Mouse (Mus musculus) kidney, adult 8-10 months (tissue): ENCODE data around the gene Gm17657.
"Not testable (repeated sequence)": the region's sequence is repeated elsewhere in the genome, so short reads cannot be mapped to it uniquely, and the experiment has no call there.

Source experiments
- DNase-seq, 2 experiments: peaks; one replicate each; pipeline ENCODE4 v3.0.0; 2022

Gm17657 gene

DNA sequence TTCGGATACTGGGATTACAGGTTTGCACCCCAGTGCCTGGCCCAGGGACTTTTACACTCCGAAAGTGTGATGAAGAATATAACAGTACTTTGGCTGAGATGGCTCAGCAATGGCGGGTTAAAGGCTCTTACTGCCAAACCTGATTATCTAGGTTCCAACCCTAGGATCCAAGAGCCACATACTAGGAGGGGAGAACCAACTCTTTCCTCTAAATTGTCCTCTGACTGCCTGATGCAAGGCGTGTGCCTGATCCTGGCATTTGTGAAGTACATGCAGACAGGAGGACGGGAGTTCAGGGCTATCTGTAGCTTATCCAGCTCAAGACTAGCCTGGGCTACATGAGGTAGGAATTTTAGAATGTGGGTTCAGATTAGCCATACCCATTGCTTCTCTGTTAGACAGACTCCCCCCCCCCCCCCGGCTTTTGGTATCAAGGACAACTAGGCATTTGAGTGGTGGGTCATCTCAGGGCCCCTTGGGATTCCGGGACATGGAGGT lies 49.1 kb downstream of the Gm17657 start:
- no peak for DNase-seq

GRCm38 (mm10) chr17:29499511-29499910 lies 49.9 kb downstream of the Gm17657 start:
- DNase-seq: no peak

DNA sequence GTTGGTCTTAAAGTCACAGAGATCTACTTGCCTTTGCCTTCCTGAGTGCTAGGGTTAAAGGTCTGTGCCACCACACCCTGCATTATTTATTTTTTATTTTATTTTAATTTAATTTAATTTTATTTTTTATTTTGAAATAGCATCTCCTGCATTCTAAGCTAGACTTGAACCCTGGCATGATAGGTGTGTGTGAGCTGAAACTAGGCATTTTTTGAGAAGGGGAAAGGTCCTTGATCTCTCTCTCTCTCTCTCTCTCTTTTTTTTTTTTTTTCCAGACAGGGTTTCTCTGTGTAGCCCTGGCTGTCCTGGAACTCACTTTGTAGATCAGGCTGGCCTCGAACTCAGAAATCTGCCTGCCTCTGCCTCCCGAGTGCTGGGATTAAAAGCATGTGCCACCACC lies 50.5 kb downstream of the Gm17657 start:
- not testable (repeated sequence) for DNase-seq

DNA sequence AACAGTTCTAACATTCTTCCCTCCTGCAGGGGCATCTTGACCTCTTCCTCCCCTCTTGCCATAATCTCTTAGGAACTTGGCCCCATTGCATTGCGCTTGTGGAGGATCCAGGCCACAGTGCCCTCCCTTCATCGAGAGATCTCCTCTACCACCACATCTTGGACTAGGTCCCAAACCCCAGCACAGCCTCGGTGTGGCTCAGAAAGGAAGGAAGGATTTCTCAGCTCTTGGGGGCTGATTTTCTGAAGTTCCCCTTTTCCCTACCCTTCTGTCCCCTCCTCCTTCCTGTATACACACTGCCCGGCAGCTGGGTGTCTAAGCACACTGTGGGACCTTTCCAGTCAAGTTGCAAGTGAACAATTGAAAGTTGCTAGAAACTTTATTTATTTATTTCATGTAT lies 51.4 kb downstream of the Gm17657 start:
- DNase-seq: no peak

GRCm38 (mm10) chr17:29497481-29497880 lies 52.0 kb downstream of the Gm17657 start:
- not testable (repeated sequence) for DNase-seq

DNA sequence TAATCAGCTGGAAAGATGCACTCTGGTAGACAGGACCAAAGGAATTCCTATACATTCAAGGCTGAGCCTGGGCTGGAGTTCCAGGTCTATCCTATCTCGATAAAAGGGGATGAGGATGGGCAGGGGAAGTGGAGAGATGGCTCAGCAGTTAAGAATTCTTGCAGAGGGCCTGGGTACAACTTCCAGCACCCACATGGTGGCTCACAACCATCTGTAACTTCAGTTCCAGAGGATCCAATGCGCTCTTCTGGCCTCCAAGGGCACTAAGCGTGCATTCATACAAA lies 52.4 kb downstream of the Gm17657 start:
- no peak for DNase-seq

- no peak for DNase-seq
Observed at GRCm38 (mm10) chr17:29496211-29497070, 53.0 kb downstream of the Gm17657 start.

DNA sequence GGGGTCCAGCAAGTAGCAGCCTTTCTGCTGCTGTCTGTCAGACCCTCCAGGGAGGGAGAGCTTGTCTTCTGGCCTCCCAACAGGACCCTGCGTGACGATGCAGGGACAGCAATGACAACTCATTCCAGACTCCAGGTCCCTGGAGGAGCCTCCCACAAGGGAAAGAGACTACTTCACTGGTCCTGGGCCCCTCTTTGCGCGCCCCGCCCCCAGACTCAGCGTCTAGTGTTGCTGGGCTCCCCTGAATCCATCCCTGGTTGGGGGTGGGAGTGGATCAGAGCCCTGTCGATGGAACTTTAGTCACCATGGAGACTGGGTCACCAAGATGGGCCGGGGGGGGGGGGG lies 54.7 kb downstream of the Gm17657 start:
- DNase-seq: no peak

DNA sequence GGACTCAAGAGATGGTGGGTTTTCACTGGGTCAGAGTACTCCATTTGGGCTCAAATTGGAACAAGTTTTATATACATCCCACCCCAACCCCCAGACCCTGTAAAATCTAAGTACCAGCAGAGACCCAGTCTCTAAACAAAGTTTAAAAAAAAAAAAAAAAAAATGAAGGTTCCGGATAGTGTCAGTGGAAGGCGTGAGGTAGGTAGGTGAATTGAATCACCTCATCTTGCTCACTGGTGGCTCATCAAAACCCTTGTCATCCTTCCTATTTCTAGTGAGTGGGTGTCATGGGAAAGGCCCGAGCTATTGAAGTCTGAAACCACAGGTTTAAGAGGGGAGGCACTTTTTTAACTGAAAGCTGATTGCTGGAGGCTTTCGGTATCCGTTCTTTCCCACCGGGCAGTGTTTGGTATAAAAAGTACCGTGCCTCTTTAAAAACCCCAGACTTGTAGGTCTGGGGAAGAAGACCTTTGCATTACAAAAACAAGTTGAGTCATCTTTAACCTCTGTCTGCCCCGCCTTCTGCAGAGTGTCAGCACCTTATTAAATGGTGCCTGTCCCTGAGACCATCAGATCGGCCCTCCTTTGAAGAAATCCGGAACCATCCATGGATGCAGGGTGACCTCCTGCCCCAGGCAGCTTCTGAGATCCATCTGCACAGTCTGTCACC lies 55.2 kb downstream of the Gm17657 start:
- DNase-seq: no peak

- no peak for DNase-seq
Observed at GRCm38 (mm10) chr17:29493461-29493980, 55.9 kb downstream of the Gm17657 start.

GRCm38 (mm10) chr17:29492269-29493191 lies 56.9 kb downstream of the Gm17657 start:
- DNase-seq: peak; percentile 66 to 71

- peak; percentile 72 to 80 for DNase-seq
Observed at GRCm38 (mm10) chr17:29491591-29492268, 57.7 kb downstream of the Gm17657 start.

GRCm38 (mm10) chr17:29490713-29491581 lies 58.5 kb downstream of the Gm17657 start, which contains the start of gene Pim1:
TSS of gene Pim1 (plus strand) at chr17:29490753.
- DNase-seq: peak in 1 of 2 experiments; percentile 45

DNA sequence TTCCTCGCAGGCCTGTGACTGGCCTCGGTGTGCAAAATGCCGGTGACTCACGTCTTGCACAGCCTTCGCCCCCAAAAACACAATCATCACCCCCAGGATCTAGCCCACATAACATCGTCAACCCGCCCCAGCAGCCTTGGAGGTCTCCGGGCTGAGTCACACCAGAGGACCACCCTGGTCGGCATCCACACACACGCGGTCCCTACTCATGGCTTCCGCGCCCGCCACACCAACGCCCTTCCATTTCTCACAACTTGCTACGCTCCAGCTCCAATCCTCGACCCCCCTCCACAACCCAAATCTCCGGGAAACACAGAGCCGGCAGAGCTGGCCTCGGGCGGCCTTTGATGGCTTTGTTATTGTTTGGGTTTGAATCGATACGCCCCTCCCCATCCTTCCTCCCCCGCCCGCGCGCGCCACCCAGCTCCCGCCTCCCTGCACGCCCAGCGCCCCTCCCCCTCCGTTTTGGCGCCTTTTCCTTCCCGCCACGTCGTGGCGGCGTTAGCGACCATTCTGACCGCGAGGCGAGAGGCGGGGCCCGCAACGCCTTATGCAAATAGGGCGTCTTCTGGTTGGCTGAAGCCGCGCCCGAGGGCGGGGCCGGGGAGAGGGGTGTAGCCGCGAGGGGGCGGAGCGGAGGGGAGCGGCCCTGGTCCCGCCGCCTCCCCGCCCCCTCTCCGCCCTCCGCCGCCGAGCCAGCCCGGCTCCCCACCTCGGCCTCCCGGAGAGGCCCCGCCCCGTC lies 59.3 kb downstream of the Gm17657 start:
- DNase-seq: peak; percentile 97

- DNase-seq: peak; percentile 33 to 43
Observed at GRCm38 (mm10) chr17:29488978-29489970, 60.2 kb downstream of the Gm17657 start.

DNA sequence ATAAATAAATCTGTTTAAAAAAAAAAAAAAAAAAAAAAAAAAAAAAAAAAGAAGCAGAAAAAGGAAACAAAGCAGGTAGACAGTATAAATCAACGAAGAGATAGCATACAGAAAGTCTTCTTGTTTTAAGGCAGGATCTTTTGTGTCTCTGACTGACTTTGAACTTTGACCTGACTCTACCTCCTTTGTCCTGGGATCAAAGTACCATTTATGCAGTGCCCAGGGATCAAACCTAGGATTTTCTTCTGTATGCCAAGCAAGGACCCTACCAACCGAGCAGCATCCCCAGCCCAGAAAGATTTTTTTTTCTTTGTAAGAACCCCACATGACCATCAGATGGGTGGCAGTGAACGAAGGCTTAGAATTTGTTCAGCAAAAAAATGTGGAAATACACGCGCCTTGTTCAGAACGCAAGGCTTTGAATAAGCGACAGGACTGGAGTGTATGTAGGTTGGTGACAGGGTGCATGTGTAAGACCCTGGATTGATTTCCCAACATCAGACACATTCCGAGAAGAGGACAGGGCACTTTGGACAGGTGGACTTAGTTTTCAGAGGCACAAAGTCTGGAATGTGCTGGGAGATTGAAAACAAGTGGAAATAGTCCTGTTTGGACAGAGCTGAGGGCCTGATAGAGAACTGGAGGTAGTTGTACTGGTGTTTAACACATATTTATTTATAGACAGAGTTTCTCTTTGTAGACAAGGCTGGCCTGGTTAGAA lies 61.0 kb downstream of the Gm17657 start:
- DNase-seq: peak in 1 of 2 experiments; percentile 28

- no peak for DNase-seq
Observed at GRCm38 (mm10) chr17:29485336-29486233, 63.9 kb downstream of the Gm17657 start.
